Comparison of ENCODE assay signal across 1 mouse cellular context in the genomic region with DNA sequence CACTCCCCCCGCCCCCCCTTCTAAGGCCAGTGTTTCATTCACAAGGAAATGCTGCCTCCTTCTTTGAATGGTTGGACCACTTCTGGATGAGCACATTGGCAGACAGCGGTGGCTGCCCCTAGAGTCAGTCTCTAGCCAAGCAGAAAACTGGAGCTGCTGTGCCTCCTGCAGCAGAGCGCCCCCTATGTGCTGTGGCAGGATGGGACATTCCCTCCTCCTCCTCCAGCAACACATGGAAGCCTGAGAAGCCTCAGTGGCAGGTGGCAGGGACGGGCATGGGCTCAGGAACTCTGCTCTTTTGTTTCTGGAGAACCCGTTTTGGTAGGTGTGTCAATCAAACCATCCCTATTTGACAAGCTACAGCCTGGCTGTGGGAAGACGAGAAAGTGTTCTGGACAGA.
TF ChIP-seq lines count a peak whose summit lies in the region.

No protein-coding gene starts in this region.

TF ChIP-seq in MEL, 35 proteins besides CTCF, POLR2A, EP300 and RAD21:
- TF ChIP-seq HCFC1 (IDR thresholded peaks at IDR 0.05; ENCODE audit: low read depth, low read length) (no peak), ETS1 (IDR thresholded peaks at IDR 0.05; ENCODE audit: low read depth, low read length) (no peak), JUND (IDR thresholded peaks at IDR 0.05; ENCODE audit: low read depth, low read length) (no peak), NELFE (IDR thresholded peaks at IDR 0.05; ENCODE audit: low read depth, low read length) (no peak), MXI1 (IDR thresholded peaks at IDR 0.05; ENCODE audit: low read depth, low read length) (no peak), ELF1 (IDR thresholded peaks at IDR 0.05; ENCODE audit: low read depth, low read length) (no peak), POLR2AphosphoS5 (IDR thresholded peaks at IDR 0.05; ENCODE audit: borderline replicate concordance, low read depth, low read length) (no peak), BHLHE40 (IDR thresholded peaks at IDR 0.05; ENCODE audit: borderline replicate concordance, low read depth, low read length) (no peak), USF1 (IDR thresholded peaks at IDR 0.05; ENCODE audit: low read depth, low read length) (no peak), CHD2 (IDR thresholded peaks at IDR 0.05; ENCODE audit: low read length) (no peak), SMC3 (IDR thresholded peaks at IDR 0.05; ENCODE audit: low read depth, low read length) (no peak), POLR2AphosphoS2 (IDR thresholded peaks at IDR 0.05; ENCODE audit: low read length) (no peak), GATA1 (IDR thresholded peaks at IDR 0.05; ENCODE audit: low read depth, low read length) (no peak), TBP (IDR thresholded peaks at IDR 0.05; ENCODE audit: low read depth, low read length) (no peak), USF2 (IDR thresholded peaks at IDR 0.05; ENCODE audit: borderline replicate concordance in 1 of 2, insufficient read depth in 1 of 2, low read depth in 1 of 2, low read length in 2 of 2) (no peak)
